Mouse (Mus musculus): ENCODE measurements at regions not wholly inside any gene's neighbourhood (a gene's known extent, or its start where the extent isn't known, plus 50 kb on each side); places are given as distances from the start of the nearest gene placed in this dataset.

GRCm38 (mm10) chr16:74464835-74465234 is 53.2 kb upstream of the Robo2 start:
- no peak for DNase-seq (ENCODE audit: low spot score in 2 of 2)

DNA sequence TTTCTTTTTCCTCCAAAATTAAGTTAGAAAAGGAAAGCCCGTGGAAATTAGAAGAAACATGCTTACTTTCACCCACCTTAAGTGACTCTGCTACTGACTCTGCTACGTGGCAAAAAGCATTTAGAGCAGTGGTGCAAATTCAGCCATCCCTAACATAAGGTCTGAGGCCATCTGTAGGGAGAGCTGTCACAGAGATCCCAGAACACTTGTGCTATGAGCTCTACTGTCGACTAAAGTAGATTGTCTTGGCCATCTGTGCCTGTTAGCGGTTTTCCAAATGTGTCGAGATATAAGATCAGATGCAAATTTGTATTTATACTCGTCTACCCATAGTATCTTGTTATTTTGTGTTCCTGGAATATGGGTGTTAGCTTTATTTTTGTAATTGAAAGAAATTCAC is 52.7 kb upstream of the Robo2 start:
- DNase-seq (ENCODE audit: low spot score in 2 of 2) = no peak

DNA sequence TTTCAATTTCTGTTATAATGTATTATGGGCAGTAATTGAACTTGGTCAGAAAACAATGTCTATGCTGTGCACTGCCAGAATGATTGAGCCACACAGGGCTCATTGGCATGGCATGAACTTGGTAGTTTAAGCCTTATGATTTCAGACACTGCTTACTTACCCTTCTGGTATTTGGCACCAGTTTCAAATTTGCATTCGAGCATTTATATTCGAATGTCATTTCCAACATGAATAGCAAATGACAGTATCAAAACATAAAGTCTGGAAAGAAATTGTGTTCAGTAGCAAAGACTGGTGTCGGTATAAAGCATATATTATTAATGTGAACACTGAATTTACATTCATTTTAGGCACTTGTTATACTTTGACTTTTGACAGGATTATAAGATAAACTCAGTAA is 50.8 kb upstream of the Robo2 start:
- DNase-seq (ENCODE audit: low spot score in 2 of 2) = no peak
